Mouse (Mus musculus) kidney, adult 9 months (tissue): Measurements from ENCODE around the gene Card10.
"Not testable (repeated sequence)": the region's sequence is repeated elsewhere in the genome, so short reads cannot be mapped to it uniquely, and the experiment has no call there.

ENCODE experiments used
- DNase-seq: peaks from one replicate; pipeline ENCODE4 v3.0.0; 2022

The Card10 gene

GRCm38 (mm10) chr15:78802776-78803391, at the start of gene Card10:
Gene Card10 (minus strand): TSS chr15:78803042.
- peak; percentile 71 for DNase-seq

DNA sequence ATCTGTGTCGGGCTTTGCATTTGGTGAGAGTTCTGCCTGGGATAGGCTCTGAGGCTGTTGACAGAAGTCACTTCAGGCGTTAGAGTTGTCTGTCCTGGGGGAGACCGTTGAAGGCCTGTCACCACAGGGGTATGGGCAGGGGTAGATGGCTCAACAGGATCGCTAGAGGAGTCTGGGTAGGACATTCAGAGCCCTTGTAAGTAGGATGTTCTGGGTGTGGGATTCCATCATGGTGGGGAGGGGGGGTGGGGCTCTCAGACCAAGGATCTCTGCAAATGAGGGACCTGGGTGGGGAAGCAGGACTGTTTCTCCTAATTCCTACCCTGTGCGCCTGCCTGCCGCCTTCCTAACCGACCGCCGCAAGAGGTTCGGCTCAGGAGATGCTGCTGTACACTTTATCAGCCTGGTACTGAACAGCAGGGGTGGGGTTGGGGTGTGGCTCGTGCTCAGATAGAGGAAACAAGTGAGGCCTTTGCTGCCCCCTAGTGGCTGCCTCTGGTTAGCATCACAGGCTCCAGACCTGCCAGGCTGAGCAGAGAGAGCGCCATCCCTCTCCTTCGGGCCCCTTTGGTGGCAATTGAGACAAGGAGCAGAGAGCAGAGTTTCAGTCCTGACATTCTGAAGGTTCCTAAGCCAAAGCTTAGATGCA, 48.8 kb upstream of the Card10 start:
- DNase-seq: peak; percentile 94

DNA sequence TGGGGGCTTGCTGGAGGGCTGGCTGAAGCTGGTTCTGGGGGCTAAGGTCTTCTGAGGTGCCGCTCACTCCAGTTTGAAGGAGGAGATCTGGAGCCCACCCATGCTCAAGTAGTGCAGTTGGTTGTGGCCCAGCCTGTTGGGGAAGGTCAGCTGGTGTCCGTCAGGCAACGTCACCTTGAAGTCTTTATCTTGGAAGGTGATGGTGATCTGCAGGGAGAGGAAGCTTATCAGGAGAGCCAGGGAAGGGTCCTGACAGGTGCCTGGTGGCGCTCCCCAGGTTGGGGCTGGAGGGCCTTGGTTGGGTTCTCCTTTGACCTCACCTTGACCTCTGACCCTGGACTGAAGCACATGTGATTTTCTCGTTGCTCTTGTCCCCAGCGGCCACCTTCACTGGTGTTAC, 48.1 kb upstream of the Card10 start:
- DNase-seq: no peak

DNA sequence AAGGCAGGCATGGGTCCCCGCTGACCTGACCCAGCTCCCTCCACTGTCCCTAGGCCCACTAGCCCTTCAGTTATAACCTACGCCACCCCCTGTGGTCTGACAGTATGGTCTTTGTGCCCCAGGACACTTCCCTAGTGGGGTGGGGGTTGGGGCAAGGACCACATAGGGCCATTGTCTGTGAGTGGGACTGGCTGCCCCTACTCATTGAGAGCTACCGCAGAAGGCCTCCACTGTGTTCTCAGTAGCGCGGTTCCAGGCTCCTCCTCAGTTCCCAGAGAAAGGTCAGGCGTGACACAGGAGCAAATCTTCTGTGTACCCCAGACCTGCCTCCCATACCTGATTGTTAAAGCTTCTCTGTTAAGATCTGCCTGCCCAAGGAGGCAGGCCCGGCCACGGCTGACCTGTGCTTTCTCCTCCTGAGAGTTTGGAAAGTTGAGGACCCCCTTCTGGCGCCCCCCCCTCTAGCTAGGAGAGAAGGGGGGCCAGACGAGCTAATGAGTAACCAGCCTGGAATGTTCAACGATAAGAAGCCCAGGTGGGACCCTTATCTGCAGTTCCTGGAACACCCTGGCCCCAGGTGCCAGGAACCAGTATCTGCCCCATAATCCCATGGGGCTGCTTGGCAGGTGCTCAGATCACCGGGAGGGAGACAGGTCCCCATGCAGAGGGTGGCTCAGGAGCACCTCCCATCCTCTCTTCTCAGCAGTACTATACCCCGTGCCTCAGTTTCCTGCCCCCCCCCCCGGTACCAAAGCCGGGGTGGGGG, 47.4 kb upstream of the Card10 start:
- no peak for DNase-seq

GRCm38 (mm10) chr15:78849485-78849884, 46.6 kb upstream of the Card10 start:
- no peak for DNase-seq

DNA sequence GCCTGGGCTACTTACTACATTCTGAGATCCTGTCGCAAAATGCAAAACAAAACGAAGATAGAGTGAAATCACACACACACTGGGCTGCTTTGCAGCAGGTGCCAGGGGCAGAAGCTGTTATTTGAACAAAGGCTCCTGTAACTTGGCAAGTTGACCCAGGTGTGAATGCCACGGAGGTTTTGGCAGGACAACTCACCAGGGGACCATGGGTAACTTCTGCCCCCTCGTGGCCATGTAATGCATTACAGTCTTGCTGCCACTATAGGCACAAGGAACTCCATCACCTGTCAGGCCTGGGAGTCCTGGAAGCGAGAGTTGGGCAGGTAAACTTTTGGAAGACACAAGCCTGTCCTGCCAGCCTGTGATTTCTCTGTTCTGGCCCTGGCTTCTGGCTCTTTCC, 45.6 kb upstream of the Card10 start:
- peak; percentile 95 for DNase-seq

DNA sequence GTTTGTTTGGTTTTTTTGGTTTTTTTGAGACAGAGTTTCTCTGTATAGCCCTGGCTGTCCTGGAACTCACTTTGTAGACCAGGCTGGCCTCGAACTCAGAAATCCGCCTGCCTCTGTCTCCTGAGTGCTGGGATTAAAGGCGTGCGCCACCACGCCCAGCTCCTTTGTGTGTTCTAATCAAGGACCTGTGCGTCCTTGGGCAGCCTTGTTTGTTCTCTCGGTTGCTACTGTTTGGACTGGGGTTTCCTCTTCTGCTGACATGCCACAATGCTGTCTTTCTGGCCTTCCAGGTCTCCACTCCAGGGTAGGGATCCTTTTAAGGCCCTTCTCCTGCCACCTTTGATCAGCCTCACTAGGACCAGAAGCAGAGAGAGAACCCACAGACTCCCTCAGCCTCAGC, 44.0 kb upstream of the Card10 start:
- DNase-seq: not testable (repeated sequence)

GRCm38 (mm10) chr15:78846352-78846751, 43.5 kb upstream of the Card10 start:
- DNase-seq: no peak

DNA sequence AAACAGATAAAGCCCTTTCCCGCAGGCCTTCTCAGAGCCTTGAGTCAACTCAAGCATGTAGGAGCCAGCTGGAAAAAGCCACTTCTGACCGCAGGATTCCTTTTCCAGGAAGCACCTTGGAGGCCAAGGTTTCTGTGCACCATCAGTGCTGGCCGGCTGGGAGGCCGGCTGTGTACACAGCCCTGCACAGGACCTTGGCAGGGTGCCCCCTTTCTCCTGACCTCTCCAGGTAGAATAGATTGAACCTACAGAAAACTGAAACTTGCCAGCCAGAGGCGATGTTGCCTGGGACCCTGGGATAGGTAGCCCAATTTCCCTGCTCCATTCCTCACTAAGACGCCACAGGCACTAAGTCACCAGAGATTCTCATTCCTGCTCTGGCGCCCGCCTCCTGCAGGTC, 43.0 kb upstream of the Card10 start:
- no peak for DNase-seq

- DNase-seq: no peak
These were observed 42.5 kb upstream of the Card10 start for GRCm38 (mm10) chr15:78845321-78845720.

GRCm38 (mm10) chr15:78844791-78845190, 41.9 kb upstream of the Card10 start:
- peak; percentile 64 for DNase-seq

GRCm38 (mm10) chr15:78843581-78844469, 41.0 kb upstream of the Card10 start:
- no peak for DNase-seq

DNA sequence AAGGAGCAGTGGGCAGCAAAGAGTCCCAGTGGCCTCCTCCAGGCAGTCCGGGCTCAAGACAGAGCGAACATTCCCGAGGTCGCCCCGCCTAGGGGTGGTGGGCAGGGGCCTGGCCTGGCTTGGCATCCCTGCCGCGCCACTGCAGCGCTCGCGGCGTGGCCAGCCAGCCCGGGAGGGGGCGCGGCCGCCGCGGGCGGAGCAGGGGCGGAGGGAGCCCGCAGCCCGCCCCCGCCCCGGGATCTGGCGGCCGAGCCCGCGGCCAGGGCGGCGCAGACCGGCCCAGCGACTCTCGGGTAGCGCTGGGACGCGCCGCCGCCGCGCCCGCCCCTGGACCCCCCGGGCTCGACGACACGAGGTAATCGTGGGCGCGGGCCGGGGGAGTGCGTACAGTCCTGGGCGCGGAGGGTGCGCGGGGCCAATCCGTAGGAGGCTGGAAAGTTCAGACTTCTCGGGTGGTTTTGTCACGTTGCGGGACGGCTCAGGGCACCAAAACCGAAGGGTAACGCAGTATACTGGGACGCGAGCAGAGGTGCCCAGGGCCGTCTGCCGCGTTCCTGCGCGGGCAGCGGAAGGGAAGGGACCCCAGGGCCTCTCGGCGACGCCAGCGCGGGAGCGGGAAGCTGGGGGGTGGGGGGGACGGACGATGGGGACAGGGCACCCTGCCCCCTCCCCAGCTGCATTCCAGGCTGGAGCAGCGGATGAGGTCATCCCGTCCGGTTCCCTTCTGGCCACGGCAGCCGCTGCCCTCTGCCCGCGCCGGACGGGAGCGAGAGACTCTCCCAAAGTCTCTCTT, 39.7 kb upstream of the Card10 start, which contains the start of gene Cdc42ep1:
TSS of gene Cdc42ep1 (plus strand) at position 254 of the 793 bp plus-strand sequence.
- DNase-seq: no peak

- DNase-seq: no peak
These were observed 38.4 kb upstream of the Card10 start for GRCm38 (mm10) chr15:78841161-78841790.

GRCm38 (mm10) chr15:78840751-78841150, 37.9 kb upstream of the Card10 start:
- no peak for DNase-seq

- DNase-seq: no peak
These were observed 37.4 kb upstream of the Card10 start for GRCm38 (mm10) chr15:78840241-78840640.

- DNase-seq: no peak
These were observed 36.9 kb upstream of the Card10 start for GRCm38 (mm10) chr15:78839744-78840143.

- DNase-seq: peak; percentile 75
These were observed 33.3 kb upstream of the Card10 start for GRCm38 (mm10) chr15:78836086-78836621.

- DNase-seq: peak; percentile 59
These were observed 32.6 kb upstream of the Card10 start for GRCm38 (mm10) chr15:78835200-78836085.
